In genomic region chr10:7832171-7832676, GRCm38 (mm10) we compare ENCODE assay signal across 9 mouse cellular contexts. TPM values are rescaled to one million over a fixed set of nuclear protein-coding genes. Genes with fewer than 3 reads are reported as not detected.
DNase-seq lines count a peak whose midpoint lies in the region; ATAC-seq and TF ChIP-seq lines count a peak whose summit lies in the region.
"Had no signal": no experiment of that assay in that cellular context is flagged by ENCODE, and none has a peak within 500 bp of the region (broad histone marks: within the 10 kb centered on the region; RNA-seq: fewer than 3 reads in every experiment).

Zc3h12d (plus strand) TSS chr10:7832470.

- no peaks in the 10 kb centered on the region; the same call in 1 of the 2 replicates for H3K4me1 ChIP-seq in kidney, adult 2 months (ENCODE audit: control insufficient read depth, insufficient read depth, low read length)
- peaks cover 7% of the 10 kb centered on the region; the same call in 1 of the 2 replicates for H3K4me1 ChIP-seq in lung, embryonic 14.5 days (ENCODE audit: insufficient read depth)
- no peaks in the 10 kb centered on the region for H3K4me1 ChIP-seq in neural tube, embryonic 14.5 days (ENCODE audit: control insufficient read depth, insufficient read depth, low read length)

- H3K4me2 ChIP-seq in lung, embryonic 14.5 days, result peak within 1 kb of the TSS; percentile 59
- peak within 1 kb of the TSS; percentile 23; the same call in 1 of the 2 replicates for H3K4me2 ChIP-seq in neural tube, embryonic 14.5 days (ENCODE audit: low read depth, low read length)

- H3K9ac ChIP-seq in lung, embryonic 14.5 days, result peak within 1 kb of the TSS; percentile 38; the same call in 1 of the 2 replicates
- no peak within 1 kb of the TSS for H3K9ac ChIP-seq in neural tube, embryonic 14.5 days (replicated peaks; ENCODE audit: low read depth, low read length)

- no peaks in the 10 kb centered on the region for H3K27me3 ChIP-seq in kidney, adult 2 months (replicated peaks; ENCODE audit: control insufficient read depth, insufficient read depth, low read length)
- H3K27me3 ChIP-seq in lung, embryonic 14.5 days (ENCODE audit: insufficient read depth, low read length), result no peaks in the 10 kb centered on the region
- no peaks in the 10 kb centered on the region for H3K27me3 ChIP-seq in neural tube, embryonic 14.5 days (ENCODE audit: control insufficient read depth, insufficient read depth, low read length)
- H3K27me3 ChIP-seq: Patski had no signal

- no peak for TF ChIP-seq POLR2A in kidney, adult 2 months (IDR thresholded peaks at IDR 0.05; ENCODE audit: low read depth, low read length)

- H3K4me3 ChIP-seq in kidney, adult 2 months (ENCODE audit: insufficient read depth, low read depth, low read length), result peak within 1 kb of the TSS; percentile 11; the same call in 1 of the 2 replicates
- peak within 1 kb of the TSS; percentile 28 for H3K4me3 ChIP-seq in lung, embryonic 14.5 days (ENCODE audit: low read depth, low read length)
- H3K4me3 ChIP-seq in neural tube, embryonic 14.5 days (ENCODE audit: low read depth, low read length), result no peak within 1 kb of the TSS

- peak; percentile 34 for DNase-seq in ovary, postnatal 36 days (ENCODE audit: low spot score)
- DNase-seq in ovary, adult 18-20 months (ENCODE audit: low spot score), result no peak
- peak; percentile 13 for DNase-seq in heart, adult 8-10 months (ENCODE audit: low spot score)
- peak; percentile 84 for DNase-seq in kidney, adult 2 months
- peak; percentile 56 for DNase-seq in lung, embryonic 14.5 days
- no peak for DNase-seq in layer of hippocampus, postnatal 14 days (ENCODE audit: low spot score in 2 of 2)
- no peak for DNase-seq in right cerebral cortex, adult 18-20 months

- TF ChIP-seq CTCF in kidney, adult 2 months (conservative IDR thresholded peaks at IDR 0.05; ENCODE audit: insufficient read depth, insufficient read length, low read depth, low read length), result no peak
- TF ChIP-seq CTCF in lung, embryonic 14.5 days (IDR thresholded peaks at IDR 0.05; ENCODE audit: low read depth), result no peak

- peak; percentile 81 for ATAC-seq in lung, embryonic 14.5 days (ENCODE audit: insufficient read depth)
- peak; percentile 62; the same call in 1 of the 2 replicates for ATAC-seq in neural tube, embryonic 14.5 days (ENCODE audit: low read depth)
- ATAC-seq: Patski had no signal

- no peaks in the 10 kb centered on the region for H3K36me3 ChIP-seq in kidney, adult 2 months (ENCODE audit: control insufficient read depth, insufficient read depth, low read length)
- no peaks in the 10 kb centered on the region for H3K36me3 ChIP-seq in lung, embryonic 14.5 days (ENCODE audit: insufficient read depth)
- H3K36me3 ChIP-seq in neural tube, embryonic 14.5 days (ENCODE audit: control insufficient read depth, insufficient read depth, low read length), result no peaks in the 10 kb centered on the region

- H3K27ac ChIP-seq in kidney, adult 2 months (ENCODE audit: insufficient read depth, low read depth, low read length), result peak within 1 kb of the TSS; percentile 7; the same call in 1 of the 2 replicates
- H3K27ac ChIP-seq in lung, embryonic 14.5 days (ENCODE audit: low read depth), result no peak within 1 kb of the TSS
- no peak within 1 kb of the TSS for H3K27ac ChIP-seq in neural tube, embryonic 14.5 days (ENCODE audit: low read depth, low read length)

- 1% methylated on average over 15 of the region's 15 CpGs for WGBS in kidney, adult 2 months
- 4% methylated on average over 15 of the region's 15 CpGs for WGBS in lung, embryonic 14.5 days
- 4% methylated on average over 15 of the region's 15 CpGs for WGBS in neural tube, embryonic 14.5 days

- no peaks in the 10 kb centered on the region for H3K9me3 ChIP-seq in lung, embryonic 14.5 days (ENCODE audit: low read depth, low read length)
- no peaks in the 10 kb centered on the region for H3K9me3 ChIP-seq in neural tube, embryonic 14.5 days (ENCODE audit: control insufficient read depth, low read length)

RNA-seq across cellular contexts. Expression of gene Zc3h12d, which starts in this region (rescaled TPM):
- under 1 TPM; 0.14 to 0.26 (median 0.23) TPM for total RNA-seq in heart, adult 8-10 months (2022)
- 0.98 and 1.8 TPM in 2 replicates for polyA plus RNA-seq in kidney, adult 2 months (2012; rRNA removed)
- polyA plus RNA-seq in lung, embryonic 14.5 days (2014; fragmentation: Nextera tagmentation; extraction: Ambion mirVana), result 0.18 TPM in 2 replicates
- polyA plus RNA-seq in neural tube, embryonic 14.5 days (2014; fragmentation: Nextera tagmentation; extraction: Ambion mirVana), result 0.08 and 0.17 TPM in 2 replicates
- total RNA-seq in layer of hippocampus, postnatal 14 days (2021), result under 1 TPM; 0.09 to 0.21 TPM
- polyA plus RNA-seq: Patski had no signal

Comparison
In these comparisons a context has a peak if more than half of its experiments do, and no peak if none do; other contexts are left out.
1. DNase-seq: peak in ovary, postnatal 36 days (single experiment) and kidney, adult 2 months (single experiment); none in ovary, adult 18-20 months (single experiment), layer of hippocampus, postnatal 14 days (0 of 2) and right cerebral cortex, adult 18-20 months (single experiment).
2. Peak in DNase-seq in heart, adult 8-10 months; RNA of the gene not detected or under 1 TPM.
3. Peak in DNase-seq, ATAC-seq, H3K4me3 ChIP-seq, H3K9ac ChIP-seq and H3K4me2 ChIP-seq in lung, embryonic 14.5 days; RNA of the gene not detected or under 1 TPM.
4. Peak in ATAC-seq and H3K4me2 ChIP-seq in neural tube, embryonic 14.5 days; RNA of the gene not detected or under 1 TPM.